Mouse (Mus musculus) inflammation-experienced regulatory T-cells, adult 6 months (primary cell): ENCODE results near the gene Mapk10. TPM values are rescaled to one million over a fixed set of nuclear protein-coding genes. Genes with fewer than 3 reads are reported as not detected.
"Not testable (repeated sequence)": the region's sequence is repeated elsewhere in the genome, so short reads cannot be mapped to it uniquely, and the experiment has no call there.

Source experiments
- ATAC-seq: one replicate; pipeline ENCODE4 v1.8.0; 2017
- polyA plus RNA-seq, 3 experiments: library from polyadenylated mRNA; unstranded; fragments of 100-300 nt; shearing (Covaris generic); gene quantifications; one replicate each; pipeline ENCODE4 v1.2.1; 2017

The Mapk10 gene
- polyA plus RNA-seq, 3 experiments from 2014 or later: not detected

- ATAC-seq: no peak
These were observed 263.9 kb downstream of the Mapk10 start for GRCm38 (mm10) chr5:102947061-102947711.

DNA sequence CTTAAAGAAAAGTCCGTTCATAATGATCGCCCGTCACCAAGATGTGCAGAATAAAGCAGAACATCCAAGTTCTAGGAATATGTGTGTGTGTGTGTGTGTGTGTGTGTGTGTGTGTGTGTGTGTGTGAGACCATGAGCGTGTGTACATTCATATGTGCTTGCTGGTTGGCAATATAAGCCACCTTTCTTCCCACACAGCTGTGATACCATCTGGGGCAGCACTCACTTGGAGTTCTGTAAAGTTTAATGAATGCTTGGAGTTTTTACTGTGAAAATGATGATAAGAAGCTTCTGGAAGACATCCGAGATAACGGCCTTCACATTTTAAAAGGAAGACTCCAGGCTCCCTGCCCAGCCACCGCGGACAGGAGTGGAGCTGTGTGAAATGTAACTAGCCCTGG lies 264.5 kb downstream of the Mapk10 start:
- no peak for ATAC-seq

- ATAC-seq: not testable (repeated sequence)
These were observed 267.1 kb downstream of the Mapk10 start for GRCm38 (mm10) chr5:102943864-102944630.

DNA sequence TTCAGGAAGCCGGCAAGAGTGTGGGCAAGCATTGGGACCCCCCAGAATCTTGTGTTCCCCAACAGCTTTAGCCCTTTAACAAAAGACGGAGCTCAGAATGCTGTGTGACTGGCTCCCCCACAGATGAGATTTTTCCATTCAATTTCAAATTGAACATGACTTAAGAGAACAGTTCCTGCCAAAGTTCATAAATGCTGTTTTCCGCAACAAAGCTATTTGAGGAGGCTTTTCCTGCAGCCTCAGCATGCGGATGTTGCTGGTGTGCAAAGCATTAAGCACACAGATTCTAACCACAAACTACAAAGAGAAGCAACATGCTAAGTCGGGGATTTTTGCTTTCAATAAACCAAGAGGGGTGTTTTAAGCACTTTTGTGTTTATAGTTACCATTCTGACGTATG lies 281.0 kb downstream of the Mapk10 start:
- no peak for ATAC-seq

GRCm38 (mm10) chr5:102926786-102927185 lies 284.3 kb downstream of the Mapk10 start:
- ATAC-seq: no peak

DNA sequence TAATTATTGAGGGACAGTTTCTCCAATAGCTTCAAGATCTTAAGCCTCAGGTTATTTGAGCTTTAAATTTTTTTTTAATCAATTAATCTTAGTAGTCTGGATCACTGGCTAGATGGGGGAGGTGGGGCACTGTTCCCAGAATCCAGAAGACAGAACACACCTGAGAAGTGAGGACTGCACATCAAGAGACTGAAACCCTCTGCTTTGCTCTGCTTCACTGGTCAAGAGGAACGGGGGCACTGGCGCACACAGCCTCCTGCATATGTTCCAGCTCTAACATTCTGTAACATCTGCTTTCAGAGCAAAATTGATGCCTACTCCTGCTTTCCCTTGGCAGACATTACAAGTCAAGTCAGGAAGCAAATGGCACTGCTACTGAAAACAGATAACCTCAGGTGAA lies 290.9 kb downstream of the Mapk10 start:
- ATAC-seq: no peak

GRCm38 (mm10) chr5:102905441-102906211 lies 305.5 kb downstream of the Mapk10 start:
- no peak for ATAC-seq

- ATAC-seq: no peak
These were observed 307.1 kb downstream of the Mapk10 start for GRCm38 (mm10) chr5:102904066-102904465.

DNA sequence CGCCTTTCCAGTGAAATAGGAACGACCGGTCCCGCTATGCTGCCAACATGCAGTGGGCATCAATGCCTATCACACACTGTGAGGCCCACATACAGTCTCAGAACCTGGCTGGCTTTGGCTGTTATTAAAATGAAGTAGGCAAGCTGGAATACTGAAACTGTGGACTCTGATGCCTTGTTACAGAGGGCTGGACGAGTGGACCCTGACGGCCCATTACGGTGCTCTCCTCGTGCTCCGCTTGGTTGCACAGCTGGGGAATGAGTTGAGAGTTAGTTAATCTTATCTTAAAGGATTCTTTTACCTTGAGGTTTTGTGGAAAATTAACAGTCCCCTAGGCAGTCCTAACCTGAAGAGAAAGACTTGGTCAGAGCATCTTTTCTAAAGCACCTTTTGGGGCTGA lies 307.6 kb downstream of the Mapk10 start:
- no peak for ATAC-seq

DNA sequence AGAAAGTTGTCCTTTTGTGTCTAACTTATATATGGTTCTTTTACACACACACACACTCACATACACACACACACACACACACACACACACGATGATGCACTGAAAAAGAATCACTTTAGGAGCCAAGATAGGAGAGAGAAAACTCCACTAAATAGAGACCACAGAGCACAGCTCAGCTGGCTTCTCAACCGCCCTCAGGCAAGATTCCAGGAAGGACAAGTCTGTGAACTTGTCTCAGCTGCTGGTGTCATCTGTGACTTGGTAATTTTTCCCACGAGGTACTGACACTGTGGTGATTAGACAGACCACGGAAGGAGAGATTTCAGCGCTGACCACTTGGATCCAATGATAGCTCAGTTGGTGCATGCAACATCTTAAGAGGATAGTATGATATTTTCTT lies 310.0 kb downstream of the Mapk10 start:
- no peak for ATAC-seq

DNA sequence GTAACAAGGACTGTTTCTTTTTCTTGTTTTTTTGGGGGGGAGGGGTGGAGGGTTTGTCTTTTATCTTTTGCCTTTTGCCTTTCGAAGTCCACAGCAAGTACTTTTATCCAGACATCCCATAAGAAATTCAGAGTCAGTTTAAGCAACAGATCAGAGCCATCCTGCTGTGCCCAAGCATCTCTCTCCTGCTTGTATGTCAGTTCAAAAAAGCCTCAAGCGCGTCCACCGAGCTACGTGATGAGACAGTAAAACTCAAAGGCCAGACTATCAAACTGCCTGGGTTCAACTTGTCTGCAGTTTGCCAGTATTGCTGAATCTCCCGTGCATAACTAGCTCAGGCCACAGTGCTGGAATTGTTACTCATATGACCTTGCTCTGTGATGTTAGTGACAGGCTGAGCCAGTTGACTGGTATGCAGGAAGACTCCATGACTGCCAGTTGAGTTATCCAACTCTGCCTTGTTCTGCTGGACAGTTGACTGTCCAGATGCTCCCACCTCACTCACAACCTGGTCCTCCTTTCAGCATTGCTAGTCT lies 311.4 kb downstream of the Mapk10 start:
- no peak for ATAC-seq

GRCm38 (mm10) chr5:102898301-102898700 lies 312.8 kb downstream of the Mapk10 start:
- no peak for ATAC-seq

GRCm38 (mm10) chr5:102892226-102892625 lies 318.9 kb downstream of the Mapk10 start:
- ATAC-seq: no peak

GRCm38 (mm10) chr5:102889163-102889488 lies 322.0 kb downstream of the Mapk10 start:
- ATAC-seq: no peak

GRCm38 (mm10) chr5:102888482-102889162 lies 322.5 kb downstream of the Mapk10 start:
- ATAC-seq: no peak

DNA sequence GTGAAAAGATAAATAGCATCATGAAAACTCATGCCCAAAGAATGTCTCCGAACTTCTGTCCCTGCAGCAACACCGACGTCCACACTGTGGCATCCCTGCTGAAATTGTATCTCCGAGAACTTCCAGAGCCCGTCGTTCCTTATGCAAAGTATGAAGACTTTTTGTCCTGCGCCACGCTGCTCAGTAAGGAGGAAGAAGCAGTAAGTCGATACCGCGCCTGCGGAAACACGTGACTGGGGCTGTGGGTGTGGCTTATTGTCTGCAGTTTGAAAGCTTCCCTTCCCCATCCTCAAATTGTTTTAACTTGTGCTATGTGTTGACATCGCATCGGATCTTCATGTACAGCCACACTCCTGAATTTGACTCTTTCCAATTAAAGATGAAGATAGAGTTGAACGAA lies 335.5 kb downstream of the Mapk10 start:
- ATAC-seq: peak; percentile 70

DNA sequence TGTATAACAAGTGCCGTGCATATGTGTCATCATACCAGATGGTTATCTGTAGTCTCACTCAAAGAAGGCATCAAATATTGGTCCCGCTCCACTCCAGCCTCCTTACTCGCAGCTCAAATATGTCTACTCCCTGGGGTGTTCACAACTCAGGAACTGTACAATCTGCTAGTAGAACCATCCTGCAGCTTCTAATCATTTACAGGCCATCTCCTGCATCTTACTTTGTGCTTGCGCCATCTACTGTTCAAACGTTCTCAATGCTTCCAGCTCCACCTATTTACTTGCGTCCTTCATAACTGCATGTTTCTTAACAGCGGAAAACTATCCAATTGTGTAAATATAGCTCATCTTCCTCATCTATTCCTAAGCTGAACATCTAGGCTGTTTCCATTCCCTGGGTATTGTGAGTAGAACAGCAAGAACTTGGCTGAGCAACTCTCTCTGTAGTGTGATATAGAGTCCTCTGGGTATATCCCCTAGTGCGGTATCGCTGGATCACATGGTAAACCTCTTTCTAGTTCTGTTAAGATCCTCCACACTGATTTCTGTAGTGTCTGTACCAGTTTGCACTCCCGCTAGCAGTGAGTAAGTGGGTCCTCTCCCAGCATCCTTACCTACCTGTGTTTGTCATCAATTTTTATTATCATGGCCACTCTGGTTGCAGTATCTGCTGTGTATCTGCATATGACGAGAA lies 336.4 kb downstream of the Mapk10 start:
- peak; percentile 70 for ATAC-seq

DNA sequence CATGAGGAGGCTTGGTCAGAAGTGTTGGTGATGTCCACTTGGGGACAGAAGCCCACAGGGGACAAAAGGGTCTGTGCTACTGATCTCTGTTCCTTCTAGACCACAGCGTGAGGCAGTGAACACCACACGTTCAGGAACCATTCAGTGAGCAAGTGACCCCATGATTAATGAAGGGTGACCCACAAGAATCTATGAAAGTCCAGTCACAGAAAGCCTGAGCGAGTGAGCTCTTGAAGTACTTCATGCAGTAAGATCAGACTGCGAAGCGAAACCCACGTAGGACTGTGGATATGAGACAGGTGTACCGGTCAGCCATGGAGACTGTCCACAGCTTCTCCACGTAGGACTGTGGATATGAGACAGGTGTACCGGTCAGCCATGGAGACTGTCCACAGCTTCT lies 338.1 kb downstream of the Mapk10 start:
- ATAC-seq: not testable (repeated sequence)

DNA sequence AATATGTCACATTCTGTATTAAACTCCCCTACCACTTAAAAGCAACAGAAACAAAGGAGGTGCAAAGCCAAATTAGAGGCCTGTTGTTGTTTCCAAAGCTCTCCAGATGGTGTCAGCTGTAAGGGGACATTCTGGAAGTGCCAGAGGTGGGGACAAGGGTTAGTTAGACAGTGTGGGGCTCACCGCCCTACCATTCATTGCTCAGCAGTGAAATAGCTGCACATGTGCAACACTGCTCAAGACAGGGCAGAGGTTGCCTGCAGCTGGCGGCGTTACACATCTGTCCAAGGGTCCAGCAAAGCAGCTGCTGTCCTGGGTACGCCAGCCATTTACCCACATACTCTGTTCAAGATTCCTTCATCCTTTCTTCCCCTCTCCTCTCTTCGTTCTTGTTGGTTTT lies 342.9 kb downstream of the Mapk10 start:
- ATAC-seq: no peak

DNA sequence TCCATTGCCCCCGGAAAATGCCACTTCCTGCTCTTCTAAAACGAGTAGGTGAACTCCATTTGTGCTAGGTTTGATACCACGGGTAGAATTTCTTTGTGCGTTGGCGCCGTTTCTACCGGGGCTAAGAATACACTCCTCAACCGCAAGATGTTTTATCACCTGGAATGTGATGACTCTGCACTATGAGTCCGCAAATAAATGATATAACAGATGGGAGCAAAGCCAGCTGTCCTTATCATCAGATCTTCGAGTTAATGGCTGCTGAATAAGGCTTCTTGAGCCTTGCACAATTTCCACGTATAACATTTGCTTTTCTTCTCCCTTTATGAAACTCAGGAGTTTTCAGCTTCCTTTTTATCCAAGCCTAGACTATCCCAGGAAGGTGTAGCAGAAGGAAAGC lies 351.4 kb downstream of the Mapk10 start:
- ATAC-seq: no peak

GRCm38 (mm10) chr5:102858047-102858446 lies 353.1 kb downstream of the Mapk10 start:
- ATAC-seq: no peak
